Mouse (Mus musculus) Patski (cell line): ENCODE results near the gene Msi2. TPM values are rescaled to one million over a fixed set of nuclear protein-coding genes. Genes with fewer than 3 reads are reported as not detected.

Experiments
- ATAC-seq: fragments of 100-300 bp; one replicate; pipeline ENCODE4 v1.8.0; 2021
- CTCF ChIA-PET: fragments of 350-600 bp; sonication (Branson Sonifier 250); formaldehyde crosslinking; loops from one replicate; lab custom pipeline; 2022; ENCODE audit warnings: inconsistent platforms; lab: Charles Lee
- POLR2A ChIA-PET: fragments of 350-600 bp; sonication (Branson Sonifier 250); formaldehyde crosslinking; loops from one replicate; lab custom pipeline; 2022; ENCODE audit warnings: antibody characterized with exemption, inconsistent platforms; lab: Charles Lee
- DNase-seq: peaks from one replicate; pipeline ENCODE4 v3.0.0-alpha.2; 2011; ENCODE audit warnings: low read depth, low spot score
- H3K27me3 ChIP-seq: fragments of 371-371 bp; one replicate; pipeline ENCODE4 v1.5.1; 2021
- CTCF ChIP-seq: fragments of 100-300 bp; IDR thresholded peaks from one replicate; pipeline ENCODE4 v1.5.1; 2021
- in situ Hi-C: fragments of 300-500 bp; cut with MboI; formaldehyde crosslinking; loops from 3 replicates; pipeline ENCODE4 v1.11.1; 2018; ENCODE audit warnings: low pct_unique_long_range_greater_than_20kb, mixed read lengths
- polyA plus RNA-seq: library from polyadenylated mRNA; unstranded; gene quantifications from one replicate; pipeline ENCODE4 v1.2.3, GENCODE M21; 2021

The Msi2 gene
- polyA plus RNA-seq, 1 experiment from 2014 or later = 72.3 TPM

GRCm38 (mm10) chr11:88559365-88559970, 158.8 kb downstream of the Msi2 start:
- ATAC-seq (no peak), DNase-seq (no peak)
- TF ChIP-seq CTCF = no peak
- in situ Hi-C loops = loop anchor here (10.0 kb wide), 2 partner anchors 165 to 265 kb away; no protein-coding TSS in a partner anchor
- CTCF ChIA-PET = interaction anchor here (0.8 kb wide), 1 partner anchor 10 kb away, joined by 3 read pairs; no protein-coding TSS in a partner anchor
- POLR2A ChIA-PET = interaction anchor here (0.6 to 0.8 kb wide), 3 partner anchors 18 to 102 kb away, joined by 3 read pairs; no protein-coding TSS in a partner anchor
- no peaks in the 10 kb centered on the region for H3K27me3 ChIP-seq

DNA sequence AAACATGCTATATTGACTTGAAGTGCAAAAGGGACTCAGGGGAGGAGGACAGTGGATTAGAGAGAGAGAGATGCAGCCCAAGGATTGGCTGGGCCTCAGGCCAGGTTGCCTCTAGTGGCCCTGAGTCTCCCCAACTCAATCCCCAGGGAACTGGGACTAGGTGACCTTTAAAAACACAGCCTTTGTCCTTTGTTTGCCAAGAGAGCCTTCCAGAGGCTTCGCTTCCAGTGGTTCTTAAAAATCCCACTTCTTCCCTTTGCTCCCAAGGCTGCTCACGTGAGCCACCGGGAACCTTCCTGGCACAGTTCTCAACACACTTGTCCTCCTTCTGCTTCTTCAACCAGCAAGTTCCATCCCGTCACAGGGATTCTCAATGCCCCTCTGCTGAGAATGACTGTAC, 159.6 kb downstream of the Msi2 start:
- CTCF ChIA-PET = interaction anchor here (2.0 kb wide), 1 partner anchor 44 kb away, joined by 5 read pairs; no protein-coding TSS in a partner anchor
- no peak for ATAC-seq
- DNase-seq = no peak
- H3K27me3 ChIP-seq = no peaks in the 10 kb centered on the region
- no peak for TF ChIP-seq CTCF
- in situ Hi-C loops = loop anchor here (10.0 kb wide), 2 partner anchors 166 to 266 kb away; no protein-coding TSS in a partner anchor
- POLR2A ChIA-PET = no interaction called here

- ChIA-PET POLR2A (no interaction called here), CTCF (interaction anchor here (2.0 kb wide), 1 partner anchor 43 kb away, joined by 5 read pairs; no protein-coding TSS in a partner anchor)
- in situ Hi-C loops = loop anchor here (10.0 kb wide), 2 partner anchors 167 to 267 kb away; no protein-coding TSS in a partner anchor
- H3K27me3 ChIP-seq = no peaks in the 10 kb centered on the region
- DNase-seq = no peak
- TF ChIP-seq CTCF = no peak
- ATAC-seq = peak; percentile 32
These were observed 160.3 kb downstream of the Msi2 start for GRCm38 (mm10) chr11:88557828-88558580.

DNA sequence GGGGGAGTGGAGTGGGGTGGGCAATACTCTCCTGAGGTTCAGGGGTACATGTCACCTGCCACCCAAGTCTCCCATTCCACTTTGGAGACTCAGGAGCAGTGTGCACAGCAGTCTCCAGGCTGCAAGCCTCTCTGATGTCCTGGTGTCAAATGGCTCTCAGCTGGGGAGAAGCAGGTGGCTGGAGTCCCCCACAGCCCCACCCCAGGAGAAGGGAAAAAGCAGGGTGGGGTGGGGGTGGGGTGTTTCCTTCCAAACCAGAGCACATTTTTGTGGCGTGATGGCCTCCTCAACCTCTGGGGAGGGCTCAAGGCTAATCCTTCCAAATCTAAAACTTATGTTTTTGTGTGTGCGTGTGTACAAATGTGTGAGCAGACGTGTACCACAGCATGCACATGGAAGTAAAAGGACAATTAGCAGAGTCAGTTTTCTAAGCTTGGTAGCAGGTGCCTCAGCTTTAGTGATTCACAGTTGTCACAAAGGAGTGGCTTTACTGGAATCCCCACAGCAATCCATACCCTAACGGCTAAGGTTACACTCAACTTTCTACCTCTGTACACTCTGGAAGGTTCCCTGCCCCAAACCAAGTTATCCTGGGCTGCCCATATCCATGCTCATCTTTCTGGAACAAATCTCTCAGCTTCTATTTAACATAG, 161.1 kb downstream of the Msi2 start:
- no peak for TF ChIP-seq CTCF
- no peak for DNase-seq
- ATAC-seq = no peak
- POLR2A ChIA-PET = no interaction called here
- CTCF ChIA-PET = interaction anchor here (2.0 kb wide), 1 partner anchor 43 kb away, joined by 5 read pairs; no protein-coding TSS in a partner anchor
- in situ Hi-C loops = loop anchor here (10.0 kb wide), 2 partner anchors 168 to 268 kb away; no protein-coding TSS in a partner anchor
- H3K27me3 ChIP-seq = no peaks in the 10 kb centered on the region

- no peak for TF ChIP-seq CTCF
- no peaks in the 10 kb centered on the region for H3K27me3 ChIP-seq
- POLR2A ChIA-PET = no interaction called here
- CTCF ChIA-PET = no interaction called here
- ATAC-seq = no peak
- no peak for DNase-seq
- in situ Hi-C loops = loop anchor here (10.0 kb wide), 2 partner anchors 169 to 269 kb away; no protein-coding TSS in a partner anchor
These were observed 162.3 kb downstream of the Msi2 start for GRCm38 (mm10) chr11:88555902-88556549.

DNA sequence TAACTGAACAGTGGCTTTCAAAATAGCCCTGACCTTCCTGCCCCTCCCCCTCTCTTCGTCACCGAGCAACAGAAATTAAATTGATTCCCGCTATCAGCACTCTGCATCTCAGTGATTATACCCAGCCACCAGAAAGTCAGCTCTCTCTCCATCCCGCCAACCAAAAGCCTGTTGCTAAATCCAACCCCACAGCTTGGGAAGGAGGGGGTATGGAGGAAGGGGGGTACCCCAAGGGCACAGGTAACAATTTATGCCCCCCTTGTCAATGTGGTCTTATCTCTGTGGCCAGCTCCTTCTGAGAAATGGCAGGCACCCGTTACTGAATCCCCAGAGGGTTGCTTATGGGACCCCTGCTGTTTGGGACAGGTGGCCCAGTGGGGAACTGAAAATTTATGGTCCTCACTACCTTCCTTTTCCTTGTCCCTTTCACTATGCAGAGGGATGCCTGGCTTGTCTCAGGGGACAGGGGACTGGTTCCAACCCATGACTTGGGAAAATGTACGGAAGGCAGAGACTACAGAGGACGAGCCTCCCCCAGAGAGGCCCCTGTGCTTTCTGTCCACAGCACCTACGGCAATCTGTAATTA, 163.0 kb downstream of the Msi2 start:
- no peak for DNase-seq
- in situ Hi-C loops = loop anchor here (10.0 kb wide), 2 partner anchors 169 to 269 kb away; no protein-coding TSS in a partner anchor
- CTCF ChIA-PET = interaction anchor here (1.1 kb wide), 1 partner anchor 136 kb away, joined by 3 read pairs; no protein-coding TSS in a partner anchor
- no peak for ATAC-seq
- no peak for TF ChIP-seq CTCF
- H3K27me3 ChIP-seq = no peaks in the 10 kb centered on the region
- POLR2A ChIA-PET = no interaction called here

DNA sequence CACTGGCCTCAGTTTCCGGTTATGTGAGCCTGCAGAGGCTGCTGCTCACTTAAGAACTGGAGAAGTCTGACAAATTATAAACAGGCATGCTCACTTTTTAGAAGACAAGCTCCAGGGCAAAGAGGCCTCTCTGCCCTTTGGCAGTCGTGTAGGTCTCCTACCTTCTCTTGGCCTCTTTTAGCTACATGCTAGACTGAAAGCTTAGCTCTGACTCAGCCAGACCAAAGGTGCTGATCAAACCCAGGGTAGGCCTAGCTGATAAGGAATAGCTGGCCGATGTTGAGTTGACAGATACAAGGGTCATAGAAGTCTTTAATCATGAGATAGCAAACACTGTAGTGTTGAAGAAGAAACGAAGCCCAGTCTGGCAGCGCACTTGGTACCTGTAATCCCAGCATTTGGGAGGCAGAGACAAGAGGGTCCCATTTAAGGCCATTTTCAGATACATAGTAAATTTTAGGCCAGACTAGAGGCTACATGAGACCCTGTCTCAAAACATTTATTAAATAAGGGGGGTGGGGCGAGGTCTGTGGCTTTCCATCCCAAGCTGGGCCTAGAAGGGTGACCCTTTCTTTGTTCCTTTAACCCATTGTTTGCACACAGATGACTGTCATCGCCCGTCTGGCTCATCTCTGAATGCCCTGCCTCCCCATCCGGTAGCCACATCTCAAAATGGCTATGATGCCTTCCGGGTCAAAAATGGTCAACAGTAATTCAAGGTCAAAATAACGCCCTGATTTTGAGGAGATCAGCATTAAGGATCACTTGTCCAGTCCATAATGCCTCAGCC, 164.6 kb downstream of the Msi2 start:
- no peak for TF ChIP-seq CTCF
- ChIA-PET POLR2A (interaction anchor here (0.6 to 1.1 kb wide), 2 partner anchors 31 to 170 kb away, joined by 3 read pairs; no protein-coding TSS in a partner anchor), CTCF (interaction anchor here (0.9 to 1.4 kb wide), 4 partner anchors 21 to 134 kb away, joined by 3 to 4 read pairs (median 4); no protein-coding TSS in a partner anchor)
- H3K27me3 ChIP-seq = no peaks in the 10 kb centered on the region
- no peak for ATAC-seq
- no peak for DNase-seq
- in situ Hi-C loops = loop anchor here (5.0 to 10.0 kb wide), 3 partner anchors 64 to 271 kb away; no protein-coding TSS in a partner anchor

DNA sequence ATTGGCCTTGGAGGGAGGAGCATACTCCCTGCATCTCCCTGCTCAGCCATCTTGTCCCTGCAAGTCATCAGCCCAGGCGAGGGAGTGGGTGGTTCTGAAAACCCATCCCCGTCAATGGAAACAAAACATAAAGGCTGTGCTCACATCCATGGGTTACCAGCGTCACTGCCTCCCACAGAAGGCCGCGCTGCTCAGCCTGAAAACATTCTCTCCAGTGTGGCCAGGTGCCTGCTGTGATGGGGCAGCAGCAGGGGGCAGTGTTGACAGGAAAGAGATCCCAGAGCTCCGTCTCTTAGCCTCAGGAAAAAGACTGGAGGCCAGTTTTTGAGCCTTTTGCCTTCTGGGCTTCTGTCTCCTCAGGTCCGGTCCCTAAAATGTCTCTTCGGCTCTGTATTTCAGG, 165.3 kb downstream of the Msi2 start:
- no peaks in the 10 kb centered on the region for H3K27me3 ChIP-seq
- POLR2A ChIA-PET = interaction anchor here (0.6 to 1.1 kb wide), 2 partner anchors 31 to 171 kb away, joined by 3 read pairs; no protein-coding TSS in a partner anchor
- CTCF ChIA-PET = interaction anchor here (0.9 to 1.4 kb wide), 4 partner anchors 20 to 135 kb away, joined by 3 to 4 read pairs (median 4); no protein-coding TSS in a partner anchor
- DNase-seq (no peak), ATAC-seq (no peak)
- TF ChIP-seq CTCF = peak; percentile 81
- in situ Hi-C loops = loop anchor here (5.0 to 10.0 kb wide), 3 partner anchors 64 to 272 kb away; no protein-coding TSS in a partner anchor
